Mouse (Mus musculus) c-Kit-positive CD71-positive TER-119-negative erythroid progenitor cells, embryonic 14.5 days (primary cell): ENCODE data around the gene Taf1a.
A peak's percentile ranks its signal among the peaks of the same experiment; 100 is the strongest.

Source experiments
- DNase-seq: peaks from one replicate; pipeline ENCODE4 v3.0.0-alpha.2; 2013; ENCODE audit warnings: low read depth

Taf1a gene

DNA sequence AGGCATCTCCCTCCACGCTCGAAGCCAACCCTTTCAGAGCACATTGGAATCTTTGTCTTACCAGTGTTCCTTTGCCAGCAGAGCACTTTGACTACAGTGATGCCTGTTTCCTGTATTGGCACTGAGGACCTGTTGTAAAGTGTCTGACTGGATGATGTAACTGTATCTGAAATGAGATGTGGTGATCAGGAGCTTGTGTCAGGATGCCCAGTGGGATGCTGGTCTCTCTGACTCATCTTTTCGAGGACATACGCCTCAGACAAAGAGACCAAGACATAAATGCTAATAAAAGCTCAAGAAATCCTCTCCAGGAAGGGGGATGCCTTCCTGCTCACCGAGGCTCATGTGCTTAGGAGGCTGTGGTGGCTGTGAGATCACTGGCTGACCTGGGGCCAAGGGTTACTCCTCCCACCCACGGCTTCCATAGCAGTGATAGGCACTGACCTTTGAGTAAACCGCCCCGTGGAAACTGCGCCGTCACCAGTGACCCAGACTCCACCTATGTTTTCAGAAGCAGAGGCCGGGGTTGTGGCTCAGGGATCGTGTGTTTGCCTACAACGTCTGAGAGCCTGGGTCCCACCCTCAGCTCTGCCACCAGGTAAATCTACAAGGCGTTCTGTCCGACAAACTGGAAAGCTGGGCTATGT lies 25.4 kb downstream of the Taf1a start:
- DNase-seq = no peak

DNA sequence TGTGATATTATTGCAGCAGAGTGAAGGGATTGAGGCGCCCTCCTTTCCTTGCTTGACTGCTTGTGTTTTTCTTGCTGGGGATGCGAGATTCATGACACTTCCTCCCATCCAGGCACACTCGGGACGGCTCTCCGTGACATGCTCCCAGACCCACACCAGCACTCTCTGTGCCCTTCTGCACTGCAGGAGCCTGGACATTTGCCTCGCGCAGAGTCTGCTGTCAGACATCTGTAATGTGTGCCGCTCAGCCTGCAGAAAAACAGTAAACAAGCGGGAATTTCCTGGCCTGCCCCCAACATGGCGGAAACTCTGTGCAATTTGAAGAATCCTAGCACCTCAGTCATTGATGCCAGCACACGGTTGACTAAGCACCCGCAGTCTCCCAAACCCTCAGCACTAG lies 29.1 kb downstream of the Taf1a start, which contains the start of gene Hhipl2:
Gene Hhipl2, plus strand, starts transcription at position 343 of the 400 bp plus-strand sequence.
- DNase-seq = no peak

DNA sequence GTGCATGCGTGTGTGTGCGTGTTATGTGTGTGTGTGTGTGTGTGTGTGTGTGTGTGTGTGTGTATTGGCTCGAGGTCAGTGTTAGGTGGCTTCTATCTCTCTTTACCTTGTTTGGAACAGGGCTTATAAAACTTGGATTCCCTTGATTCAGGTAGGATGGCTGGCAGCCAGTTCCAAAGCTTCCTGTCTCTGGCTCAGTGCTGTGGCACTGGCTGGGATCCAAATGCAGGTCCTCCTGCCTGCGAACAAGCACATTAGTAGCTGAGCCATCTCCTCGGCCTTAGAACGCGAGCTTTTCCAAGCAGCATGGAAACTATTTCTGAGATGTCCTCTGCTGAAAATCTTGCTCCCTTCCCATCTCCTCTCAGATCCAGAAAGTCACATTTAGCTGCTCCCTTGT lies 31.0 kb downstream of the Taf1a start:
- no peak for DNase-seq

DNA sequence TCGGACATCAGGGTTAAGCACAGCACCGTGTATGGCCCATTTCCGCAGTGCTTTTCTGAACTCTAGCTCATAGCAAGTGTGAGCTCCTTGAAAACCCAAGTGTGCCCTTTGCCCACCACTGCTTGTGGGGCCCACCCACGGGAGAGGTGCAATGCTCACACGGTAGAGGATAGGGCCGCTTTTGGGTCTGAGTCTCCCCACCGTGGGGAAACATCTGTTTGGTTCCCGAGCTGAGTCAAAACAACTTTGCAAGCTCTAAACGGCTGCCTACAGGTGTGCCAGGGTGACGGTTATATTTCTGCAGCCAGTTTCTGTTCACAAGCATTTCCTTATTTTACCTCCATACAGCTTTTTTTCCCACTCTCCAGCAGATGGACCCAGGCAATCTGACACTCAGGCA lies 31.5 kb downstream of the Taf1a start:
- no peak for DNase-seq

DNA sequence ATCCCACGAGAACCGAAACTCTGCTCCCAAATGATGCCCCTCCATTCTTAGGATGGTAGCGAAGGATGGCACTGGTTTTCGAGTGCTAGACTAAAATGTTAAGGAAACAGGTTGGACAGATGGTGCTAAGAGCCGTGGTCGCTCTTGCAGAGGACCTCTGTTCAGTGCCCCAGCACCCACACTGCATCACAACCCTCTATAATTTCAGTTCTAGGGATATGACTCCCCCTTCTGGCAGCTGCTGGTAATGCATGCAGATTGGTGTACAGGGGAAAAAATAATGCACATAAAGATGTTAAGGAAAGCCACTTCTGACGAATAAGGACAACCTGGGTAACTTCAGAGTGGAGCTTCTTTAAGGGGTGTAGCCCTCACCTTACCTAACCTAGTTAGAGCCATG lies 35.3 kb downstream of the Taf1a start:
- DNase-seq = no peak

DNA sequence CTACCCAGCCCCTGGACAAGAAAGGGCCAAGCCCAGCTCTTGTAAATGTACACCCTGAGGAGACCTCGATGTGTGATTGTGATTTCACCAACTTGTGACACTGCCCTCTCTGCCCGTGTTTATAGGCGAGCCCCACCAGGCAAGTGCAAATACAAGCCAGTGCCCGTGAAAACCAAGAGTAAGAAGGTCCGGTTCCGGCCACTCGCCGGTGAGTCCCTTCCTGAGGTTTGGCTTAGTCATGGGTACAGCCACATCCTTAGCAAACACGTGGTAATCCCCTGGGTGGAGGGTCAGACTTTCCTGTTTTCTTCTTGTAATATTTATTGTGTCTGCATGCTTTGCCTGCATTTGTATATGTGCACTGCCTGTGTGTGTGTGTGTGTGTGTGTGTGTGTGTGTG lies 46.1 kb downstream of the Taf1a start:
- no peak for DNase-seq

DNA sequence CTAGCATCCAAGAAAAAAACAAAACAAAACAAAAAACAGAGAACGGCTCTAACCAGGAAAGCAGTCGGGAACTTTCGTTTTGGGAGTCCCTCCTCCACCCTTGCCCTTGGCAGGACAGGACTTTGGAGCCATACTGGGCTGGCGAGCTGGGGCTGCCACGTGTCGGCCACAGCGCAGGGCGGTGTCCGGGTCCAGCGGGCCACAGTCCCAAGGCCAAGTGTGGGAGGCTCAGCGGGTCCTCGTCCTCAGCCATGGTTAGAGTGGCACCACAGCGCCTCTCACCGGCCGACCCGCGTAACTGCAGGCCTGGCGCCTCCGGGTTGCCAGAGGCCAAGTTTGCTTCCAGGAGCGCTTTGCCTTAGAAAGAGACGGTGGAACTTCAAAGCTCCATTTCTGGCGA lies 50.3 kb downstream of the Taf1a start:
- DNase-seq = peak; percentile 29

DNA sequence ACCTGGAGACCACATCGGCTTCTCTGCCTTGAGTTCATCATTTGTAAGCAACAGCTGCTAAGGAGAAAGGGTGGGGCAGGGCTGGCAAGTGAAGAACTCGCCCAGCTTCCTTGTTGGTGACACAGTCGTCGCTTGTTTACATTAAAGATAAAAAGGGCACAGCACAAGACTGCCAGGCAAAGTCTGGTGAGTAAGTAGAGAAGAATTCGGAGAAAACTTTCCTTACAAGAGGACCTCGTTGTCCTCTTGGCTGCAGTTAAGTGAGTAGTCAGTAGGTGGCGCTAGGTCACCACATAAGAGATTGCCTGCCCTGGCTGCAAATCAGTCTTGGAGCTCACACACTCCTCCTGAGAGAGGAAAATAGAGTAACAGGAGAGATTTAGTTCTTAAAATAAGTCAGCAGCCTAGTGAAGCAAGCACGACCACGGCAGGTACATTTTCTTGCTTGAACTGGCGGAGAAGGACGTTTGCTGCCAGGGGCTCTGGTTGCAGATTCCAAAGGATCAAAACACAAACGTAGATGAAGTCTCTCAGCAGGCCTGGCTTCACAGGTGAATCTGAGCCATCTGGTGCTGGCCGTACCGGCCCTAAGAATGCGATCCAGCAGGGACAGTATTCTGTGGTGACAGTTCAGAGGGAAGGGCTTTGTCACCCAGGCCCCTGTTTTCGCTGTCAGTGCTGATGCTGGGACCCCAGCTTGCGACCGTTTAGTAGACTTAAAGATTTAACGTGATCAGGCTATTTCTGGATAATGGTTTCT lies 53.4 kb downstream of the Taf1a start:
- DNase-seq = peak; percentile 48

DNA sequence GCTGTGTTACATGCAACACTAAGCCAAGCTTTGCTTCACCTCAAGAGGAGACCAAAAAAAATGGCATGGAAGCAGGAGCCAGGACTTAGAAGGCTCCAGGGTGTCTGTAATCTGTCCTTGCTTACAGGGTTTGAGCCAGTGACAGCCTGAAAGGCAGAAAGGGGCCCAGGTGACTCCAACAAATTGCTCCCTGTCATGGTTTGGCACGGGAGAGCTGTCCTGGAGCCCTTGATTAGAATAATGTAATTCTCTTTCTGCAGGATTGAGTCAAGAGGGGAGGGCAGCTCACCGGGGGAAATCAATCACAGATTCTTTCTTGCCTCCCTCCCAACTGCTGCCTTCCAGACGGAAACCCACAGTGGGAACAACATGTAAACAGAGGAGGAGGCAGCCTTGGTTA lies 64.3 kb downstream of the Taf1a start:
- no peak for DNase-seq
